Mouse (Mus musculus) spleen, postnatal 36 days (tissue): ENCODE results near the gene Gm14403.
"Not testable (repeated sequence)": the region's sequence is repeated elsewhere in the genome, so short reads cannot be mapped to it uniquely, and the experiment has no call there.

Source experiments
- DNase-seq, 2 experiments: peaks; one replicate each; pipeline ENCODE4 v3.0.0; 2022; ENCODE audit warnings: low spot score in 2 of 2, mixed read lengths in 1 of 2

The Gm14403 gene

DNA sequence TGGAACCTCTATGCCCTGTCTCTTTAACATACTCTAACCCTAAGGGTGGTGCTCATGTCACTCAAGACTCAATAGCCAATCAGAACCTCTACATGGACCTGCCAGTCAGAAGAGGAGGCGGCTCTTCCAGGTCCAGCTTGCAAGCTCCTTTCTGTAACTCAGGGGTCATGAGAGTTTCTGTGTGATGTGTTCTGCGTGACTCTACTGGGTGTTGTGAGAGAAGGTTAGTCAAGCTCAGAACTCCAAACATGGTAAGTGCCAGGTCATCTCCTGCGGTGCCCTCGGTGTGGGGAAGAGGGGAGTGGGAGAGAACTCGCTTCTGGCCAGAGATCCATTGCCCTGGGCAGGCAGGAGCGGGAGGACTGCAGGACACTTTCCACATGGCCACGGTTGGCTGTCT is at the start of gene Gm14403:
Gene Gm14403, plus strand, starts transcription at position 149 of the 400 bp plus-strand sequence.
- DNase-seq, result not testable (repeated sequence)

GRCm38 (mm10) chr2:177464676-177465075 is 33.3 kb upstream of the Gm14403 start, which contains the start of gene Zfp970:
TSS of gene Zfp970 (plus strand) at chr2:177464733.
- DNase-seq, result not testable (repeated sequence)

GRCm38 (mm10) chr2:177468222-177468621 is 29.8 kb upstream of the Gm14403 start:
- DNase-seq, result not testable (repeated sequence)

GRCm38 (mm10) chr2:177472261-177472660 is 25.8 kb upstream of the Gm14403 start:
- not testable (repeated sequence) for DNase-seq

DNA sequence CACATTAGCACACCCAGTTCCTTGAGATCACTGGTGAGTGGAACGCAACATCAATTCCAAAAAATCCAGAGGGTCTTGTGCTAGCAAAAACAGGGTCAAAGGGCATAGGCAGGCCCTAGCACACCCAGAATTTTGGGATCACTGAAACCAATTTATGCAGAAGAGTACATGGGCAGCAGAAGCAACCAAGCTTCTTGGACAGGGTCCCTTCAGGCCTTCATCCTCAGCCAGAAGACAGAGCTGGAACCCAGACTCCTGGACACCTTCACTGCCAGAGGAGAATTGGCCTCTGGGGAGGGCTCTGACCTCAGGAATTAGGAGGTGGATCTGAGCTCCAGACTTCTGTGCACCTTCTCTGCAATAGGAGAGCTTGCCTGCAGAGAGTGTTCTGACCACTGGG is 16.0 kb upstream of the Gm14403 start:
- not testable (repeated sequence) for DNase-seq

GRCm38 (mm10) chr2:177483238-177483948 is 14.6 kb upstream of the Gm14403 start:
- DNase-seq, result not testable (repeated sequence)

- not testable (repeated sequence) for DNase-seq
Measured at GRCm38 (mm10) chr2:177499182-177499581, 1.2 kb downstream of the Gm14403 start.

GRCm38 (mm10) chr2:177505211-177505719 is 7.2 kb downstream of the Gm14403 start:
- DNase-seq, result not testable (repeated sequence)

DNA sequence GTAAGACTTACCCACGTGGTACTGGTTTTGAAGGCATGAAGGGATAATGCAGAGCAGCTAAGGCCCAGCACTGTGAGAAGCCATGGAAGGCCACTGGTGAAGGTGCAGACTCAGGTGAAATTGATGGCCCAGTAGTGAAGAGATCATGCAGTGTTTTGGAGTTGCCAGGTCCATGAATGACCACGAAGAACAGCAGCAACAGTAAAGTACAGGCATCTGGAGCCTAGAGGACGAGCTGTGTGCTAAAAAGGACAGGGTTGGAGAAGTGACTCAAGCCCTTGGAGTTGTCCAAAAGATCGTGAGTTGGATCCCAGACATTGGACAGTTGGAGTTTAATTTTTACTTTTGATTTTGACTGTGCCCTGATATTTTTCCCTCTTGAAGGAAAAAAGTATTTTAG is 13.4 kb downstream of the Gm14403 start:
- not testable (repeated sequence) for DNase-seq

GRCm38 (mm10) chr2:177511972-177512371 is 14.0 kb downstream of the Gm14403 start:
- not testable (repeated sequence) for DNase-seq

DNA sequence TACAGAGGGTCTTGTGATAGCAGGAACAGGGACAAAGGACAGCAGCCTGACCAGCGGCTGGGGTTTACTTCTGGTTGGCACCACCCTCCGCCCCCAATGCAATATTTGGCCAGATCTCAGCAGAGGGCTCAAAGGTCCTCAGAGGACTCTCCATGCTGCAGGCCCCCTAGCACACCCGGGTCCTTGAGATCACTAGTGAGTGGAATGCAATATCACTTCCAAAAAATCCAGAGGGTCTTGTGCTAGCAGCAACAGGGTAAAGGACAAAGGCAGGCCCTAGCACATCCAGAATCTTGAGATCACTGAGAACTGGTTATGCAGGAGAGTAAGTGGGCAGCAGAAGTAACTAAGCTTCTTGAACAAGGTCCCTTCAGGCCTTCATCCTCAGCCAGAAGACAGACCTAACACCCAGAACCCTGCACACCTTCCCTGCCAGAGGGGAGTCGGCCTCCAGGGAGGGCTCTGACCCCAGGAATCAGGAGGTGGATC is 16.0 kb downstream of the Gm14403 start:
- DNase-seq, result not testable (repeated sequence)

- not testable (repeated sequence) for DNase-seq
Measured at GRCm38 (mm10) chr2:177517746-177518145, 19.7 kb downstream of the Gm14403 start.

DNA sequence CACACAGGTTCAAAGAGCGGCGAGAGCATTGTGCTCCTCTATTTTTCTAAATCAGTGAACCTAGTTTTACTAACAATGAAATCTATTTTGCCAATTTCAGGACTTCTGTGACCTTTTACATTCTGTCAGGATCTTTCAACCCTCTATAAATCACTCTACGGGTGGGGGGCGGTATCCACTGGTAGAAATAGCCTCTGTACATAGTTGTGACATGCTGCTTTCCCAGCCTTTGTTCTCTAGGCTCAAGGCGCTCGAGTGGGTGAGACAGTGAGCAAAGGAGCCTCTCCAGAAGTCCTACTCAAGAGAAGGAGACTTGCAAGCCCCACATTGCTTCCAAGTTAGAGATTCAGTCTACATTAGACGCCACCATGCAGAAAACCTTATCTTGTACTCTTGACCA is 20.3 kb downstream of the Gm14403 start:
- DNase-seq, result not testable (repeated sequence)

DNA sequence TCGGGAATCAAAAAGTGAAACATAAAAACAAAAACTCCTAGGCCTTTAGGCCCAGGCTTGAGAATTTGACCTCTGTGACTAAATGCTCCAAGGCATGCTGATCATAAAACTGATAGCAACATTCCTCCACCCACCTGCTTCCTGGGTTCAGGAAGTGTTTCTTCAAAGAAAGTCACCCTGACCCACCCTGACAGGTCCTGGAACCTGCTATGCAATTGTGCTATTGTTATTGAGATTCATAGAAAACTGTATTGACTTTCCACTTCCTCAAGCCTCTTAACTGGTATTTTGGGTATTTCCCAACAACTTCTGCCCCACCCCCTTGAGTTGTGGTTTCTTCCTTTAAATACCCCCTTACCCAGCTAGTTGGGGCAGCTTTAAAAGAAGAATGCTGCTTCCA is 20.9 kb downstream of the Gm14403 start:
- not testable (repeated sequence) for DNase-seq

- no peak for DNase-seq
Measured at GRCm38 (mm10) chr2:177520035-177520434, 22.0 kb downstream of the Gm14403 start.

DNA sequence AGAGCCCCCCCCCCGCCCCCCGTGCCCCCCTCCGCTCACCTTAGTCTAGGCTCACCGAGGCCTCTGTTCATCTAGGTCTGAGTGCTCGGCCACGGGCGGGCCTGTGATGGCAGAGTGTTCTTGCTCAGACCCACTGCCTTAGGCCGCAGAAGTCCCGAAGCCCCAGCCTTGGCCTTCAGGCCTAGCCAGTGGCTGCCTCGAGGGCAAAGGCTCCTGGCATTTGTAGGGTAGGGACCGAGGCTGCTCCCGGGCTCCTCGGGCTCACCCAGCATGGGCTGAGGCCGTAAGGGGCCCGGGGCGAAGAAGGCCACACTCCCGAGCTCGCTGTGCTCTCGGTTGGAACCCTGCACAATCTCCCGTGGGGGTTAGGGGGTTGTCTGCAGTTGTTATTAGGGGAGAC is 25.0 kb downstream of the Gm14403 start:
- no peak for DNase-seq

GRCm38 (mm10) chr2:177523674-177524073 is 25.7 kb downstream of the Gm14403 start:
- not testable (repeated sequence) for DNase-seq

GRCm38 (mm10) chr2:177524171-177524570 is 26.2 kb downstream of the Gm14403 start:
- DNase-seq, result not testable (repeated sequence)

GRCm38 (mm10) chr2:177535876-177536275 is 37.9 kb downstream of the Gm14403 start:
- DNase-seq, result no peak

DNA sequence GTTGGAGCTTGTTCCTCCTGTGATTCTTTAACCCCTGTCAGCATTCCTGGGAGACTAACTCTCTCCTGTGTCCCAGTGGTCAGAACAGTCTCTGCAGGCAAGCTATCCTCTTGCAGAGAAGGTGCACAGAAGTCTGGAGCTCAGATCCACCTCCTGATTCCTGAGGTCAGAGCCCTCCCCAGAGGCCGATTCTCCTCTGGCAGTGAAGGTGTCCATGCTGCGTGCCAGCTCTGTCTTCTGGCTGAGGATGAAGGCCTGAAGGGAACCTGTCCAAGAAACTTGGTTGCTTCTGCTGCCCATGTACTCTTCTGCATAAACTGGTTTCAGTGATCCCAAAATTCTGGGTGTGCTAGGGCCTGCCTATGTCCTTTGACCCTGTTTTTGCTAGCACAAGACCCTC is 39.1 kb downstream of the Gm14403 start:
- DNase-seq, result not testable (repeated sequence)

GRCm38 (mm10) chr2:177537717-177538116 is 39.7 kb downstream of the Gm14403 start:
- DNase-seq, result not testable (repeated sequence)

- not testable (repeated sequence) for DNase-seq
Measured at GRCm38 (mm10) chr2:177555261-177555660, 57.2 kb downstream of the Gm14403 start.
